Mouse (Mus musculus): Measurements from ENCODE around the gene Fam25c. TPM values are rescaled to one million over a fixed set of nuclear protein-coding genes. Genes with fewer than 3 reads are reported as not detected.

The Fam25c gene
- polyA plus RNA-seq, 2 experiments, result 23.5 to 45.6 TPM

GRCm38 (mm10) chr14:34363490-34364253 is 8.4 kb upstream of the Fam25c start:
- no peak overlapping the region for H3K27ac ChIP-seq (replicated peaks; ENCODE audit: low read depth, low read length)
- 2% methylated on average over 32 of the region's 32 CpGs for WGBS
- H3K4me3 ChIP-seq (replicated peaks; ENCODE audit: low read length), result peak overlapping the region; percentile 37
- no peaks in the 10 kb centered on the region; the same call in 1 of the 2 replicates for H3K27me3 ChIP-seq (ENCODE audit: control insufficient read depth, insufficient read depth, low read length)
- H3K9me3 ChIP-seq (ENCODE audit: control insufficient read depth, low read length), result no peaks in the 10 kb centered on the region
- H3K4me2 ChIP-seq (replicated peaks; ENCODE audit: low read depth, low read length, severe bottlenecking), result peak overlapping the region; percentile 54
- peak overlapping the region; percentile 51 for H3K9ac ChIP-seq (ENCODE audit: low read depth, low read length, severe bottlenecking)
- no peaks in the 10 kb centered on the region for H3K36me3 ChIP-seq (ENCODE audit: control insufficient read depth, insufficient read depth, low read length)
- no peak for TF ChIP-seq POLR2A (IDR thresholded peaks at IDR 0.05; ENCODE audit: borderline replicate concordance, extremely low read depth, insufficient read depth, insufficient read length)
- ATAC-seq (ENCODE audit: low FRiP score, low read depth), result peak; percentile 71
- peak; percentile 44 for DNase-seq (ENCODE audit: low spot score)
- H3K4me1 ChIP-seq (ENCODE audit: control insufficient read depth, insufficient read depth, low read length), result peaks cover 3% of the 10 kb centered on the region; the same call in 1 of the 2 replicates

- Histone ChIP-seq H3K27ac (replicated peaks; ENCODE audit: low read depth, low read length) (no peak overlapping the region), H3K9ac (ENCODE audit: low read depth, low read length, severe bottlenecking) (peak overlapping the region; percentile 51; the same call in 1 of the 2 replicates), H3K4me1 (ENCODE audit: control insufficient read depth, insufficient read depth, low read length) (peaks cover 3% of the 10 kb centered on the region; the same call in 1 of the 2 replicates), H3K4me3 (replicated peaks; ENCODE audit: low read length) (peak overlapping the region; percentile 37), H3K36me3 (ENCODE audit: control insufficient read depth, insufficient read depth, low read length) (no peaks in the 10 kb centered on the region), H3K9me3 (ENCODE audit: control insufficient read depth, low read length) (no peaks in the 10 kb centered on the region), H3K27me3 (ENCODE audit: control insufficient read depth, insufficient read depth, low read length) (no peaks in the 10 kb centered on the region; the same call in 1 of the 2 replicates), H3K4me2 (replicated peaks; ENCODE audit: low read depth, low read length, severe bottlenecking) (peak overlapping the region; percentile 54)
- no peak for TF ChIP-seq POLR2A (IDR thresholded peaks at IDR 0.05; ENCODE audit: borderline replicate concordance, extremely low read depth, insufficient read depth, insufficient read length)
- ATAC-seq (ENCODE audit: low FRiP score, low read depth), result peak; percentile 55
- WGBS, result 28% methylated on average over 18 of the region's 18 CpGs
- DNase-seq (ENCODE audit: low spot score), result peak; percentile 45
These were observed 7.7 kb upstream of the Fam25c start for GRCm38 (mm10) chr14:34362726-34363445.

GRCm38 (mm10) chr14:34362135-34362534 is 6.9 kb upstream of the Fam25c start:
- no peaks in the 10 kb centered on the region; the same call in 1 of the 2 replicates for H3K27me3 ChIP-seq (ENCODE audit: control insufficient read depth, insufficient read depth, low read length)
- no peak for TF ChIP-seq POLR2A (IDR thresholded peaks at IDR 0.05; ENCODE audit: borderline replicate concordance, extremely low read depth, insufficient read depth, insufficient read length)
- no peak overlapping the region for H3K27ac ChIP-seq (replicated peaks; ENCODE audit: low read depth, low read length)
- 71% methylated on average over 4 of the region's 4 CpGs for WGBS
- DNase-seq (ENCODE audit: low spot score) (no peak), ATAC-seq (ENCODE audit: low FRiP score, low read depth) (no peak)
- H3K9ac ChIP-seq (ENCODE audit: low read depth, low read length, severe bottlenecking), result no peak overlapping the region
- H3K4me1 ChIP-seq (ENCODE audit: control insufficient read depth, insufficient read depth, low read length), result peaks cover 3% of the 10 kb centered on the region; the same call in 1 of the 2 replicates
- H3K36me3 ChIP-seq (ENCODE audit: control insufficient read depth, insufficient read depth, low read length), result no peaks in the 10 kb centered on the region
- H3K4me2 ChIP-seq (replicated peaks; ENCODE audit: low read depth, low read length, severe bottlenecking), result no peak overlapping the region
- no peaks in the 10 kb centered on the region for H3K9me3 ChIP-seq (ENCODE audit: control insufficient read depth, low read length)
- no peak overlapping the region for H3K4me3 ChIP-seq (replicated peaks; ENCODE audit: low read length)

- no peak for DNase-seq (ENCODE audit: low spot score)
- H3K4me3 ChIP-seq (replicated peaks; ENCODE audit: low read length), result no peak overlapping the region
- TF ChIP-seq POLR2A (IDR thresholded peaks at IDR 0.05; ENCODE audit: borderline replicate concordance, extremely low read depth, insufficient read depth, insufficient read length), result no peak
These were observed 5.0 kb upstream of the Fam25c start for GRCm38 (mm10) chr14:34360251-34360650.

GRCm38 (mm10) chr14:34359676-34360244 is 4.5 kb upstream of the Fam25c start:
- H3K4me3 ChIP-seq (replicated peaks; ENCODE audit: low read length), result no peak overlapping the region
- no peaks in the 10 kb centered on the region; the same call in 1 of the 2 replicates for H3K27me3 ChIP-seq (ENCODE audit: control insufficient read depth, insufficient read depth, low read length)

More at GRCm38 (mm10) chr14:34360251-34360650, 5.0 kb upstream of the Fam25c start:
- H3K27ac ChIP-seq (replicated peaks; ENCODE audit: low read depth, low read length), result no peak overlapping the region
- no peaks in the 10 kb centered on the region; the same call in 1 of the 2 replicates for H3K27me3 ChIP-seq (ENCODE audit: control insufficient read depth, insufficient read depth, low read length)
- no peaks in the 10 kb centered on the region for H3K36me3 ChIP-seq (ENCODE audit: control insufficient read depth, insufficient read depth, low read length)
- no peak overlapping the region for H3K4me2 ChIP-seq (replicated peaks; ENCODE audit: low read depth, low read length, severe bottlenecking)
- H3K9ac ChIP-seq (ENCODE audit: low read depth, low read length, severe bottlenecking), result no peak overlapping the region
- peaks cover 3% of the 10 kb centered on the region; the same call in 1 of the 2 replicates for H3K4me1 ChIP-seq (ENCODE audit: control insufficient read depth, insufficient read depth, low read length)
- no peaks in the 10 kb centered on the region for H3K9me3 ChIP-seq (ENCODE audit: control insufficient read depth, low read length)
- 55% methylated on average over 6 of the region's 6 CpGs for WGBS
- ATAC-seq (ENCODE audit: low FRiP score, low read depth), result no peak

More at GRCm38 (mm10) chr14:34359676-34360244, 4.5 kb upstream of the Fam25c start:
- H3K9me3 ChIP-seq (ENCODE audit: control insufficient read depth, low read length), result no peaks in the 10 kb centered on the region
- no peak for DNase-seq (ENCODE audit: low spot score)
- 55% methylated on average over 5 of the region's 5 CpGs for WGBS
- H3K4me2 ChIP-seq (replicated peaks; ENCODE audit: low read depth, low read length, severe bottlenecking), result no peak overlapping the region
- no peak overlapping the region for H3K27ac ChIP-seq (replicated peaks; ENCODE audit: low read depth, low read length)
- TF ChIP-seq POLR2A (IDR thresholded peaks at IDR 0.05; ENCODE audit: borderline replicate concordance, extremely low read depth, insufficient read depth, insufficient read length), result no peak
- H3K36me3 ChIP-seq (ENCODE audit: control insufficient read depth, insufficient read depth, low read length), result no peaks in the 10 kb centered on the region
- ATAC-seq (ENCODE audit: low FRiP score, low read depth), result no peak
- no peak overlapping the region for H3K9ac ChIP-seq (ENCODE audit: low read depth, low read length, severe bottlenecking)
- H3K4me1 ChIP-seq (ENCODE audit: control insufficient read depth, insufficient read depth, low read length), result peaks cover 3% of the 10 kb centered on the region; the same call in 1 of the 2 replicates

Measured in limb, embryonic 14.5 days (tissue).